Mouse (Mus musculus) embryonic fibroblast, embryonic 13.5 days (primary cell): ENCODE measurements around the gene St6galnac1.

Experiments used
- CTCF ChIP-seq: IDR thresholded peaks from 2 replicates; pipeline ENCODE4 v1.5.1; 2011; ENCODE audit warnings: mild to moderate bottlenecking, control low read depth, low read length, moderate library complexity, borderline replicate concordance; ENCODE audit not compliant: insufficient read depth
- POLR2A ChIP-seq: IDR thresholded peaks from 2 replicates; pipeline ENCODE4 v1.6.1; 2011; ENCODE audit warnings: low read depth, mild to moderate bottlenecking, control low read depth, low read length, moderate library complexity

DNA sequence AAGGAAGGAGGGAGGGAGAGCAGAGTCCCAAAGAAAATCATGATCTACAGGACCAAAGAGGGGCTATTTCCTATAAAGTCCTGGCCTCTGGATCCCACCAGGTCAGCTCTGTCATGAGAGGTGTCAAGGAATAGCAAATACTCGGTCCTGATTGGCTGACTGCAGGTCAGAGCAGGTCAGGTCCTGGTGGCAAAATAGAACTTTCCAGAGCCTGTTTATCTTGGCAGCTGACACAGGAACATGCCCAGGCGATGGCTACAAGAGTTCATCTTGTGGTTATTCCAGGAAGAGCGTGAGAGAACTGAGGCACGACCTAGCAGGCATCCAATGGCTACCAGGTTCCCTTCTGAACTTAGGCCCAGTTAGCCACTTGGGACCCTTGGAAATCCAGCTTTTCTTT lies 42.8 kb downstream of the St6galnac1 start:
- TF ChIP-seq POLR2A (no peak), CTCF (no peak)
